Mouse (Mus musculus): Measurements from ENCODE around the gene Bcam.

DNA sequence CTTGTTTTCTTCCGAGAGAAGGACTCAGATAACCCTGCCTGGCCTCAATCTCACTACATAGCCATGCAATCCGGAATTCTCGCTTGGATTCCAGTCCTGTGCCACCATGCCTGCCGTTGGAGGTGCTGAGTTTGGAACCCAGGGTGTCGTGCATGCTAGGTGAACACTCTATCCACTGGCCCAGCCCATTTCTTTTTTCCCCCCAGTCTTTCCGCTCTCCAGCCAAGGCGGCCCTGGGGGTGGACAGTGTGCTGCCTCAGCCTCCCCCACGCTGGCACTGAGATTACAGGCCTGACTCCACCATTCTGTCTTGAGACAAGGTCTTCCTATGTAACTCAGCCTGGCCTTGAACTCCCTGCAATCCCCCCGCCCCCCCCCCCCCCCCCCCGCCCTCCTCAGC, 24.8 kb downstream of the Bcam start:
- TF ChIP-seq CTCF (conservative IDR thresholded peaks at IDR 0.05 in 1 of 2, IDR thresholded peaks at IDR 0.05 in 1 of 2; ENCODE audit: low read depth in 2 of 2, low read length in 2 of 2) (no peak), POLR2AphosphoS2 (IDR thresholded peaks at IDR 0.05; ENCODE audit: low read depth, low read length) (no peak), USF1 (IDR thresholded peaks at IDR 0.05; ENCODE audit: low read depth, low read length) (no peak), RAD21 (IDR thresholded peaks at IDR 0.05; ENCODE audit: low read depth, low read length) (no peak), MAZ (IDR thresholded peaks at IDR 0.05; ENCODE audit: low read depth, low read length) (no peak), JUND (conservative IDR thresholded peaks at IDR 0.05; ENCODE audit: low read depth, low read length) (no peak), EP300 (IDR thresholded peaks at IDR 0.05; ENCODE audit: low read length) (no peak), TCF12 (IDR thresholded peaks at IDR 0.05; ENCODE audit: low read depth, low read length) (no peak), POLR2A (IDR thresholded peaks at IDR 0.05; ENCODE audit: low read depth, low read length) (no peak), MAX (IDR thresholded peaks at IDR 0.05; ENCODE audit: low read length) (no peak)

Measured in CH12.LX (cell line).